Mouse (Mus musculus) bone marrow macrophage, adult 2 months (primary cell): ENCODE data around the gene Rap1gap2.

Experiments
- CTCF ChIP-seq: IDR thresholded peaks from 2 replicates; pipeline ENCODE4 v1.5.1; 2012; ENCODE audit warnings: low read depth, mild to moderate bottlenecking, low read length, moderate library complexity
- POLR2A ChIP-seq: IDR thresholded peaks from 2 replicates; pipeline ENCODE4 v1.6.1; 2012; ENCODE audit warnings: mild to moderate bottlenecking, low read depth, low read length, borderline replicate concordance

- TF ChIP-seq POLR2A (no peak), CTCF (no peak)
Observed at GRCm38 (mm10) chr11:74572459-74573061, 38.2 kb downstream of the Rap1gap2 start.
